Mouse (Mus musculus) bone marrow macrophage, adult 2 months (primary cell): ENCODE results near the gene Slit3. TPM values are rescaled to one million over a fixed set of nuclear protein-coding genes. Genes with fewer than 3 reads are reported as not detected.

ENCODE experiments used
- H3K27ac ChIP-seq: 2 replicates; pipeline ENCODE4 v1.5.1; 2012; ENCODE audit warnings: low read depth, low read length; ENCODE audit not compliant: insufficient read depth
- H3K4me1 ChIP-seq: 2 replicates; pipeline ENCODE4 v1.6.1; 2012; ENCODE audit warnings: low read length; ENCODE audit not compliant: control insufficient read depth, insufficient read depth
- H3K4me3 ChIP-seq: 2 replicates; pipeline ENCODE4 v1.5.1; 2012; ENCODE audit warnings: mild to moderate bottlenecking, low read length, moderate library complexity; ENCODE audit not compliant: insufficient read depth
- CTCF ChIP-seq: IDR thresholded peaks from 2 replicates; pipeline ENCODE4 v1.5.1; 2012; ENCODE audit warnings: low read depth, mild to moderate bottlenecking, low read length, moderate library complexity
- POLR2A ChIP-seq: IDR thresholded peaks from 2 replicates; pipeline ENCODE4 v1.6.1; 2012; ENCODE audit warnings: mild to moderate bottlenecking, low read depth, low read length, borderline replicate concordance
- polyA plus RNA-seq: library from polyadenylated mRNA; stranded (reverse); fragments of >200 nt; gene quantifications from 2 replicates; pipeline ENCODE4 v1.2.4, GENCODE M21; 2012; ENCODE audit not compliant: missing spikeins, insufficient read depth, insufficient read length

The Slit3 gene
- polyA plus RNA-seq, 1 experiment, result not detected

DNA sequence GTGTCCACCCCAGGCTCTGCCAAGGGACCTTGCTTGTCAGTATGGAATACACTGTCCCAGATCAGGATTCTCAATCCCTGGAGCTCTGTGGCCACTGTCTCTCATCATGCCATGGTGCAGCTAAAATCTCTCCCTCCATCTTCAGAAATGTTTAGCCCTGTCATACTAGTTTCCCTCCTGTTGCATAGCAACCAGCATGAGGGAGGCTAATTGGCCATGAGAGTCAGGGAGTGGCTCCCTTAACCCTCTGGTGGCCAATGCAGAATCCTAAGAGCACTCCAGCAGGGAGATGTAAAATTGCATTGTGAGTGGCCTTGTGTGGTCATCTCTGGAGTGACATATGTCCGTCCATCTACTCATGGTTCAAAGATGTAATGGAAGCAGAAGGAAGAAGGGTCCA is 259.7 kb downstream of the Slit3 start:
- TF ChIP-seq CTCF (no peak), POLR2A (no peak)
- H3K4me1 ChIP-seq, result no peaks in the 10 kb centered on the region
- H3K27ac ChIP-seq, result no peak overlapping the region
- no peak overlapping the region for H3K4me3 ChIP-seq

DNA sequence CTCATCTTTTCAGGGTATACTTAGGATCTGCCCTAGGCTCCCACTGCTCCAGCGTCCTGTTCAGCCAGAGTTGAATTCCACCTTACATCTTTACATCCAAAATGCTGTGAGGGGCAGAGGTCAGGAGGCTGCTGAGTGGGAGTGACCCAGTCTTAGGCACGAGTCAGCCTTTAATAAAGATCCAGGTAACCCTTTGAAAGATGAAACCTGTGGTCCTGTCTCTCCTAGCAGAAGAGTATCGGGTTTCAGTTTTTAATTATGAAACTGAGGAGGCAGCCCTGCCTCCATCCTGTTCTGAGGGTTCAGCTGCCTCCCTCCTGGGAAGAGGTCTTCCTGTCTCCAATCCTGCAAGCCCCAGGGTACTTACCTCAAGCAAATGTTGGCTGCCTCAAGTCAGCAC is 264.4 kb downstream of the Slit3 start:
- no peak for TF ChIP-seq CTCF
- TF ChIP-seq POLR2A, result no peak
- Histone ChIP-seq H3K4me3 (no peak overlapping the region), H3K27ac (no peak overlapping the region), H3K4me1 (no peaks in the 10 kb centered on the region)

DNA sequence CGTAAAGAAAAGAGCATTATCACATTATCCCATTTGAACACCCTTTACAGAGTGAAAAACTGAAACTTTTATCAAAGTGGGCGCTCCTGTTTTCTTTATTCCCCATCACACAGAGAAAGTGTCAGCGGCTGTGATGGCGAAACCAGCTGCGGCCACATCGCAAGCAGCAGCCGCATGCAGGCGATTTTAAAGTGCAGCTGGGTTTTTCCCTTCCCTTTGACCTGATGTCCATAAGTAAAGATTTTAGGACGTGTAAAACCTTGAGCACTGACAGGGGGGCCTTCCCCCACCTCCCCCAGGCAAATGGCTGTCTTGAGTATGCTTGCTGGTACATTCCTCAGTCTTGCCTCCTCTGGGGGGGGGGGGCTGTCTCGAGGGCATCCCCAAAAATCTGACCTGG is 266.8 kb downstream of the Slit3 start:
- H3K4me1 ChIP-seq, result no peaks in the 10 kb centered on the region
- H3K4me3 ChIP-seq, result no peak overlapping the region
- no peak for TF ChIP-seq CTCF
- no peak for TF ChIP-seq POLR2A
- H3K27ac ChIP-seq, result no peak overlapping the region

DNA sequence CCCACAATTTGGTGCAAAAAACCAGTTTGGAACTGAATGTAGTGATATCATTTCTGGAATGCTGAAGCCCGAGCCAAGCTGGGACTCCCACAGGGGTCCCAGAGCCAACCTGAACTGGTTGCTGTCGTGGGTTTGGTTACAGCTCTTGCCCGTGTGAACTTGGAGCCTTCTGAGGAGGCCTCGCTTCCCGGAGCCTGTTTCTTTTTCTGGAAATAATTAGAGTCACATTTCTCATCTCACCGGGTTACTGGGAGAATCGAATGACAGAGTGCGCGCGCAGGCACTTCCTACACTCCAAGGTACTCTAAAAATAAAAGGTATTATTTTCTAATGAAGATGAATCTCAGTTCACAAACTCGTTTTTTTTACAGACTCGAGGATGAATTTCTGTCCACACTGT is 267.4 kb downstream of the Slit3 start:
- no peak for TF ChIP-seq POLR2A
- TF ChIP-seq CTCF, result no peak
- no peak overlapping the region for H3K4me3 ChIP-seq
- H3K27ac ChIP-seq, result no peak overlapping the region
- no peaks in the 10 kb centered on the region for H3K4me1 ChIP-seq

DNA sequence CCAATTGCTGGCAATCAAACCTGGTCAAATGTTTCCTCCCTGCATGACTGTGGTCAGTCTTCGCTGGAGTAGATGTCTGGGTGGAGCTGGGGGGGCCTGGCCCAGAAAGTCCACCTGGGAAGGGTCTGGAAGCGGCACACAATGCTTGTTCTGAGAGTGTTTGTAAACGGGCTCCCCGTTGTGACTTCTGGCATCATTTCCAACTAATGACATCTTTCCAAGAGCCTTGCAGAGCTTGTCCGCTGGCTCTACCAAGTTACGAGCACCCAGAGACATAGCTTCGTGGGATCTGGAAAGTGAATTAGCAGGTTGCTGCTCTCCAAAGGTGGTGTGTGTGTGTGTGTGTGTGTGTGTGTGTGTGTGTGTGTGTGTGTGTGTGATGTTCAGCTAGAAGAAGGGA is 268.3 kb downstream of the Slit3 start:
- no peak for TF ChIP-seq CTCF
- TF ChIP-seq POLR2A, result no peak
- H3K4me1 ChIP-seq, result no peaks in the 10 kb centered on the region
- H3K4me3 ChIP-seq, result no peak overlapping the region
- no peak overlapping the region for H3K27ac ChIP-seq

DNA sequence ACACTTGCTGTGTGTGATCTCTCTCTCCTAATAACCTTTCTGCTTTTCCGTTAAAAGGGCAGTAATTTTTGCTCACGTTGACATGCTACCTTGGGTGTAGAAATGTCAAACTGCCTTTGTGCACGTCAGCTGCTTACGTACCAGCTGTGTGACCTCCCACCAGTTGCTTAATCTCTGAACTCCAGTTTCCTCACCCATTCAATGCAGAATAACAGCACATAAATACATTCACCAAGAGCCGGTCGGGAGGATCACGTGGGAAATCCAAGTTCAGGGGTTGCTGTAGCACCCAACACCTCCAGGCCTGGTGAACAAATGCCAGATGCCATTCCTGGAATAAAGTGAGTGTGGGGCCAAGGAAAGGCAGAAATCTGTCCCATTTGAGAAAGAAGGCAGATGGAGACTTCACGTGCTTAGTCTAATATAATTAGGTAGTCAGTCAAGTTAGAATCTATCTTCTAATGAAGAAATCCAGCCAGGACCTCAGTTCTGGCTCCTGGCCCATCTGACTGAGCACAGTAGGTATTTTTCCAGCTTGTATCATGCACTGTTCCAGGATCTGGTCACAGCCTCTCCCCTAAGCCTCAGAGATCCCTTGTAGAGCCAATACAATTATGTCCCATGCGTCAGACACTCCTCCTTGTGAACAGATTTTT is 268.9 kb downstream of the Slit3 start:
- H3K27ac ChIP-seq, result no peak overlapping the region
- TF ChIP-seq POLR2A (no peak), CTCF (no peak)
- H3K4me1 ChIP-seq, result no peaks in the 10 kb centered on the region
- no peak overlapping the region for H3K4me3 ChIP-seq

DNA sequence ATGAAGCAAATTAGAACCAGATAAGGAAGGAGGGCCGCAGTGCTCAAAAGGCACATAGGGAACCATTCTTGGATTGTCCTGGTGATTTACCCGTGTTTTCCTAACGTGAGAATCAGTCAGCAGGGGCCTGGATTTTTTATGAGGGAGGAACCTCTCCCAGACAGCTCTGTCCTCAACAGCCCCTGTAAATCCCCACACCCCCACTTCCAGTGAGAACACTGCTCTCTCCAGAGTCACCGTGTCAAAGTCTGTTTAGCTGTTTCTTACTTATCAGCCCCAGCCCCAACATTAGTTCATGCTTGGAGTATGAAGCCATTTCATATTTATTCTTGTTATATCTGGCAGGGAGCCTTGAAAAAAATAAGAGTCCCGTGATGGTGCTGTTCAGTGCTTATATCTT is 272.8 kb downstream of the Slit3 start:
- Histone ChIP-seq H3K27ac (no peak overlapping the region), H3K4me3 (no peak overlapping the region), H3K4me1 (no peaks in the 10 kb centered on the region)
- TF ChIP-seq POLR2A (no peak), CTCF (no peak)

DNA sequence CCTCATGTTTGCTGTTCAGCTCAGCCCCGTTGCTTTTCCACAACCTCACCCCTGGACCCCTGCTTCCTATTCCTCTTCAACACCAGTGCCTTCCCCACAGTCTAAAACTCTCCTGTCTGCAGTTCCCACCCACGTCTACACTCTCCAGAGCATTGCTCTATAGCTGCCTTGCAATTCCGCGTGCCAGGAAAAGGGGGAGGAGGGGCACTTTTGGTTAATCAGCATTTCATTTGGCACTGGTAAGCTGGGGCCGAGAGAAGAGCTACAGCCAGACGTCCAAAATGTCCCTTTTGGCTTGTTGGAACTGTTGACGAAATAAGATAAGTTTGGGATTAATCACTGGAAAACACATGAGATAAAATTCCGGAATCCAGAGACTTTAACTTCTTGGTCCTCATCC is 274.4 kb downstream of the Slit3 start:
- Histone ChIP-seq H3K27ac (no peak overlapping the region), H3K4me3 (no peak overlapping the region), H3K4me1 (no peaks in the 10 kb centered on the region)
- no peak for TF ChIP-seq CTCF
- TF ChIP-seq POLR2A, result no peak

DNA sequence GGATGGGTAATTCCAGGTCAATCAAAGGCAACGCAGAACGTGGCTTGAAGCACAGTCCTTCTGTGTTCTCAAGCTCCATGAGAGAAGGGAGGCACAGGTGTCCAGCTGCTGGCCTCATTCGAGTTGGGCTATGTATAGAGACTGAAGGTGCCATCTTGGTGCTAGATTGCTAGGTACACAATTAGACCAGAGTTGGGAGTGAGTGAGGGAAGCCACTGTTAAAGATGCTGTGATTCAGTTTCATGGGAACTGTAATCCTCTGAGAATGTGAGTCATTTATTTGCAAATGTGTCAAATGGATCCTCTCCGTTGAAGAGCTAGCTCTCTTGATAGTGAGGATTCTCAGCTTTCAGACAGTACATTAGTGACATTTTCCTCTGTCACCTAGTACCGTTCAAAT is 277.3 kb downstream of the Slit3 start:
- TF ChIP-seq CTCF (no peak), POLR2A (no peak)
- H3K27ac ChIP-seq, result no peak overlapping the region

DNA sequence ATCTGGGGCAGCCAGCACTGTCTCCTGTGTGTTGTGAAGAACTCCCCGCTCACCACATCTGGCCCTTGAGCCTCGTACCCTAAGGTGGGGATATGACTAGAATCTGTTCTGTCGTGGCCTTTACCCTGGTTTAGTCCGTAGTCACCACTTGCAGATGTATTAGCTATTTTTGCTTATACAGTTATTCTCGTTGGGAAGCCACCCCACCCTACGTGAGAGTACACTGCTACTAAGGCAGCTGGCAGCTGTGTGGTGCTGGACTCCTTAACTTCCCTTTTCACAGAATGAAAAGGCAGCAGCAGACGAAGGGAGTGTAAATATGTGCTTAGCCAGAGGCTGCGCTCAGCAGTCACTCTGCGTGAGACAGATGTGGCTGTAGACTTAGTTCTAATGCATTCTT is 282.5 kb downstream of the Slit3 start:
- TF ChIP-seq POLR2A (no peak), CTCF (no peak)
- no peaks in the 10 kb centered on the region for H3K4me1 ChIP-seq

More for the DNA sequence above, 277.3 kb downstream of the Slit3 start:
- Histone ChIP-seq H3K4me1 (no peaks in the 10 kb centered on the region), H3K4me3 (no peak overlapping the region)

DNA sequence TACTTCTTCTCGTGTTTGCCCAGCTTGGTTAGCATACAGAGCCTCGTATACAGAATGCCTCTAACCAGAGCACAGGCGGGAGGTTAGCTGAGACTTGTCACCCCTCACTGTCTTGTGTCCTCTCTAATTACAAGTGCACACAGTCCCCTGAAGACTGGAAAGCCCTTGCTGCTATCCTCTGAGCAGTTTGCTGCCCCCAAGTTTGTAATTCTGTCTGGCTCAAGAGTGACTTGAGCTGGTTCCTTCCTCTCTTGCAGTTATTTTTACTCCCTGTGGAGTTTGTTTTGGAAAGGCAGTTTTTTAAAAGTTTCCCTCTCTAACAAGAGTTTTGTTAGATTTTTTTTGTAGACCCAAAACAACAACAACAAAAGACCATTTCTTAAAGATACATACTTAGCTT is 285.0 kb downstream of the Slit3 start:
- Histone ChIP-seq H3K4me3 (no peak overlapping the region), H3K4me1 (no peaks in the 10 kb centered on the region), H3K27ac (no peak overlapping the region)
- TF ChIP-seq CTCF, result no peak
- TF ChIP-seq POLR2A, result no peak

More for the DNA sequence above, 282.5 kb downstream of the Slit3 start:
- no peak overlapping the region for H3K4me3 ChIP-seq
- no peak overlapping the region for H3K27ac ChIP-seq
